Mouse (Mus musculus): Measurements from ENCODE around the gene Psen2. TPM values are rescaled to one million over a fixed set of nuclear protein-coding genes. Genes with fewer than 3 reads are reported as not detected.

The Psen2 gene
- total RNA-seq, 1 experiment = 13.6 TPM

DNA sequence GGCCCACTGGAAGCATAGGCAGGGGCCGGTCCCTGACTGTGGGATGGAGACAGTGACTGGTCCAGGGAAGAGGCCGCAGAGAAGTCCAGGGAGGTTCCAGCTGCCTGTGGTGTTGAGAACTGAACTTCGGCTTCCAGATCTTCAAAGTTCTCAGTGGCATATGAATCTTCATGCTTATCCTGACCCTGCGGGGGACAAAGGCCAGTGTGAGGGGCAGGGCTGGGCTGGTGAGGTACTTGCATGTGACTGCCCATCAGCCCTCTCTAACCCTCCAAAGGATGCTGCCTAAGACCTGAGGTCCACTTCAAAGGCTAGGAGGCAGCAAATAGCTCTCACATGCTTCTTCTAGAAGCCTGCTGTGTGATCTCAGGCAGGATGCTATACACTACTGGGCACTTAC is 84.1 kb downstream of the Psen2 start:
- TF ChIP-seq CHD2 (IDR thresholded peaks at IDR 0.05; ENCODE audit: low read depth, low read length) (no peak), ZC3H11A (IDR thresholded peaks at IDR 0.05; ENCODE audit: borderline replicate concordance, low read depth, low read length) (no peak), MAFK (IDR thresholded peaks at IDR 0.05; ENCODE audit: insufficient read depth, low read depth, low read length) (no peak), HCFC1 (IDR thresholded peaks at IDR 0.05; ENCODE audit: borderline replicate concordance, insufficient read depth, low read length) (no peak), ZNF384 (IDR thresholded peaks at IDR 0.05; ENCODE audit: low read depth, low read length) (no peak)
- Histone ChIP-seq H3K4me1 (ENCODE audit: control insufficient read depth in 2 of 2, insufficient read depth in 2 of 2, low read length in 2 of 2, poor library complexity in 1 of 2) (no peaks in the 10 kb centered on the region), H3K4me3 (ENCODE audit: insufficient read depth in 1 of 2, low read depth in 1 of 2, low read length in 2 of 2, poor library complexity in 1 of 2, severe bottlenecking in 1 of 2) (no peak overlapping the region), H3K9me3 (ENCODE audit: control insufficient read depth, insufficient read depth, low read depth, low read length) (no peaks in the 10 kb centered on the region), H3K9ac (ENCODE audit: insufficient read depth, low read depth, low read length, poor library complexity, severe bottlenecking) (no peak overlapping the region), H3K36me3 (ENCODE audit: control insufficient read depth, insufficient read depth, low read length, poor library complexity, severe bottlenecking) (no peaks in the 10 kb centered on the region), H3K27ac (ENCODE audit: insufficient read depth, low read depth, low read length, poor library complexity, severe bottlenecking) (no peak overlapping the region)
- no peak for DNase-seq (ENCODE audit: low read depth, low spot score)
- in situ Hi-C loops (cut with MboI; ENCODE audit: low sequenced_read_pairs in 2 of 2, unreplicated experiment in 2 of 2) = no loop called here

DNA sequence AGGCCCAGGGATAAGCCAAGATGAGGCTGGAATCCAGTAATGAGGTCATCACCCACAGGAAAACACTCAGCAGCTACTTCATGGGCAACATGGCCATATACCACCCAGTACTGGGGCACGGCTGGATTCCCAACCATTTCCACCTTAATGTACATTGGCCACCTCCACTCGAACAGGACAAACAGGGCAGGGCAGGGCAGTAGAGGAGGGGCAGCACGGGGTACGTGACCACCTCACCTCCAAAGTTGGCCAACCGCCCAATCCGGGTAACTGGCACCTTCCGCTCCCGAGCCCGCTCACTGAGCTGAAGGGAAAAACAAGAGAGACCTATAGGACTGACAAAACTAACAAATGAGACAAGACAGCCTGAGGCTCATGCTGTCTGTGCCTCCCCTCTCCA is 84.9 kb downstream of the Psen2 start:
- H3K27ac ChIP-seq (ENCODE audit: insufficient read depth, low read depth, low read length, poor library complexity, severe bottlenecking) = no peak overlapping the region
- in situ Hi-C loops (cut with MboI; ENCODE audit: low sequenced_read_pairs in 2 of 2, unreplicated experiment in 2 of 2) = no loop called here
- H3K4me3 ChIP-seq (ENCODE audit: insufficient read depth in 1 of 2, low read depth in 1 of 2, low read length in 2 of 2, poor library complexity in 1 of 2, severe bottlenecking in 1 of 2) = no peak overlapping the region
- H3K4me1 ChIP-seq (ENCODE audit: control insufficient read depth in 2 of 2, insufficient read depth in 2 of 2, low read length in 2 of 2, poor library complexity in 1 of 2) = no peaks in the 10 kb centered on the region
- TF ChIP-seq MAFK (IDR thresholded peaks at IDR 0.05; ENCODE audit: insufficient read depth, low read depth, low read length) (no peak), ZC3H11A (IDR thresholded peaks at IDR 0.05; ENCODE audit: borderline replicate concordance, low read depth, low read length) (no peak), ZNF384 (IDR thresholded peaks at IDR 0.05; ENCODE audit: low read depth, low read length) (no peak), CHD2 (IDR thresholded peaks at IDR 0.05; ENCODE audit: low read depth, low read length) (no peak), HCFC1 (IDR thresholded peaks at IDR 0.05; ENCODE audit: borderline replicate concordance, insufficient read depth, low read length) (no peak)
- no peaks in the 10 kb centered on the region for H3K9me3 ChIP-seq (ENCODE audit: control insufficient read depth, insufficient read depth, low read depth, low read length)
- H3K36me3 ChIP-seq (ENCODE audit: control insufficient read depth, insufficient read depth, low read length, poor library complexity, severe bottlenecking) = no peaks in the 10 kb centered on the region
- H3K9ac ChIP-seq (ENCODE audit: insufficient read depth, low read depth, low read length, poor library complexity, severe bottlenecking) = no peak overlapping the region
- DNase-seq (ENCODE audit: low read depth, low spot score) = no peak

Other genes starting within 250 kb of the Psen2 start
- 8.3 and 20.5 TPM in 2 replicates for gene Coq8a, start 63.8 kb downstream of the Psen2 start, total RNA-seq (2012; rRNA removed)
- 2.8 and 3.3 TPM in 2 replicates for gene Itpkb, start 67.0 kb upstream of the Psen2 start, total RNA-seq (2012; rRNA removed)
- 0.18 TPM in 1 of 2 replicates, not detected in the other for gene Stum, start 220.1 kb upstream of the Psen2 start, total RNA-seq (2012; rRNA removed)

Measured in ES-E14 (cell line).